Mouse (Mus musculus): ENCODE data around the gene Trpm7.

DNA sequence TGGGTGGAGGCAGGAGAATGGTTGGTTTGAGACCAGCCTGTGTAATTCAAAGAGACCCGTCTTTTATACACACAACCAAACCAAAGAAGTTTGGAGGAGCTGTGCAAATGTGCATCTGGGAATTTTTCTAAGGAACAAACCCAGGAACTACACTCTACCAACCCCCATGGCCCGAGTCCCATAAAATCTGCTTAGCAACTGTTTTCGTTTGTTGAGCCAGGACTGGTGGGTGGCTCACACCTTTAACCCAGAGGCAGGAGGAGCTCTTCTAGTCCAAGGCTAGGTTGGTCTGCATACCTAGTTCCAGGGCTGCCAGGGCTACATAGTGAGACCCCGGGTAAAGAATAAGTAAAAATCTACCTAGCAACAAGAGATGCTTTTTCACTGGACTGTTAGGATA is 100.1 kb downstream of the Trpm7 start:
- TF ChIP-seq TAL1 (IDR thresholded peaks at IDR 0.05; ENCODE audit: low read length) (no peak), GATA1 (IDR thresholded peaks at IDR 0.05; ENCODE audit: low read length) (no peak)

All from erythroblast, embryonic 14.5 days (primary cell).